Mouse (Mus musculus): Measurements from ENCODE around the gene Hba-x. TPM values are rescaled to one million over a fixed set of nuclear protein-coding genes. Genes with fewer than 3 reads are reported as not detected.

Hba-x gene
- not detected for total RNA-seq (2022)

- no peak for DNase-seq
These were observed at the start of gene Hba-x for GRCm38 (mm10) chr11:32276347-32276746. Gene Hba-x, plus strand, starts transcription at chr11:32276400.

DNA sequence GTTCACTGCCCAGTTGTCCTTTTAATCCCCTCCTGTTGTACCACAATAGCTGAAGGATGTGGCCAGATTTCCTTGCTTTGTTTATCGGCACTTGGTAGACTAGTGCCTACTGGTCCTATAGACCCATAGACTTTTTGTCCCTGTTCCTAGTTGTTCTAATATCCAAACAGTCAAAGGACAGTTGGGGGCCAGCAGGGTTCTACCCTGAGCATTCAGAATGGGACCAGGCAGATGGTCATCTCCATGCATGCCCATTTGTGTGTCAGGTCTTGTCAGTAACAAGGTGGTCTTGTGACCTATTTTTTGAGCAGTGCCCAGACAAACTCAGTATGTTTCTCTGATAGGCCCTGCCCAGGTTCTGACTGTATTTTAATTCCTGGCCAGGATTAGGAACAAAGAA is 49.2 kb upstream of the Hba-x start:
- DNase-seq, result no peak

GRCm38 (mm10) chr11:32227555-32227954 is 48.6 kb upstream of the Hba-x start:
- no peak for DNase-seq

DNA sequence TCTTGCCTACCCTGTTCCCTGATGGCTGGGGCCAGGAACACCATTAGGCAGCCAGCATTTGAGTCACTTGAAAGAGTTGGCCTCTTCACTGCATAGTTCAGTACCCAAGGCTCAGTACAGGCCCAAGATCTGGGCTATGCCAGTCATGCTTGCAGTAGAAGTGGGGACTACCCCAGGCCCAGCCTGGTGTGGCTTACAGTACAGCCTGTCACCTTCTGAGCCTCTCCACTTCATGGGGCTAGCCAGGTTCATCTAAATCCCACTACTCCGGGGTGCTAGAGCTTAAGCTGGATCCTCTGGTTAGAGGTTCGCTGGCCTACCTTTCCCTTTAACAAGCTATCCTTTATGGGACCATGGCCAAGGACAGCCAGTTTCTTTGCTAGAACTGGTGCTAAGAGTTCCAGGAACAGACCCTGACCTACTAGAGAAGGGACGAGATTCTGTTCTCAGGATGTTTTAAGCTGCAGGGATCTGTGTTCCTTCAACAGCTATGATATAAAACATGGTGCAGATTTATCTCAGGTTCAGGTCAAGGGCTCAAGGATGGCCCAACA is 47.8 kb upstream of the Hba-x start:
- DNase-seq, result no peak

GRCm38 (mm10) chr11:32230220-32230619 is 46.0 kb upstream of the Hba-x start:
- DNase-seq, result no peak

DNA sequence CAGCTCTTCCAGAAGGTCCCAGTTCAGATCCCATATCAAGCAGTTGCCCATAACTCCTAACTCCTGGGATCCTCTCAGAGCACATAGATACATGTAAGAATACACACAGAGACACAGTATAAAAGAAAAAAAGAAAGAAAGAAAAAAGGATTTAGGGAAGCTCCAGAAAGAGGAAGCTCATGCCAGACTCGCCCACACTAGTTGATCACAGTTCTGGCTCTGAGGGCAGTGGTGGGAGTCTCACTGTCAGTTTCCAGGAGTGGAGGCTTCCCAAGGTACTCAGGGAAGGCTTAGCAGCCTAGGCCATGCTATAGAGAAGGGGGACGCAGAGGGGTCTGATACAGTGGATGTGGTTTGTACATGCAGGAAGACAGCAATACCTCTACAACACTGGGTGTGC is 45.1 kb upstream of the Hba-x start:
- DNase-seq, result no peak

GRCm38 (mm10) chr11:32232848-32233247 is 43.4 kb upstream of the Hba-x start:
- no peak for DNase-seq

DNA sequence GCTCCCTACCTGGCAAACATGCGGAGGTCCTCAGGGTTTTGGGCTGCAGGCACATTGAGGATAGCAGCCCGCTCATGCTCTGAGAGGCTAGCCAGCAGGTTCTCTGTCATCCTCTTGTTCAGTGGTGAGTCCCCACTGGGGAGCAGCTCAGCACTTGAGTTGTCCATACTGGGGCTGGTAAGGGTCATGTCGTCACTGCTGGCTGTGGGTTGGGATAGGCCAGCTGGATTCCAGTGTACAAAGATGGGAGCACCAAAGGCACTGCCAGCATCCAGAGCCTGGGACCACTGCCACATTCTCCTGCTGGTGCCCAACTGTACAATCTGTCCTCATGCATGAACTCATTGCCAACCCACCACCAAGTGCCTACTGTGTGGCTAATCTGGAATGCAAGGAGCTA is 42.3 kb upstream of the Hba-x start:
- no peak for DNase-seq

DNA sequence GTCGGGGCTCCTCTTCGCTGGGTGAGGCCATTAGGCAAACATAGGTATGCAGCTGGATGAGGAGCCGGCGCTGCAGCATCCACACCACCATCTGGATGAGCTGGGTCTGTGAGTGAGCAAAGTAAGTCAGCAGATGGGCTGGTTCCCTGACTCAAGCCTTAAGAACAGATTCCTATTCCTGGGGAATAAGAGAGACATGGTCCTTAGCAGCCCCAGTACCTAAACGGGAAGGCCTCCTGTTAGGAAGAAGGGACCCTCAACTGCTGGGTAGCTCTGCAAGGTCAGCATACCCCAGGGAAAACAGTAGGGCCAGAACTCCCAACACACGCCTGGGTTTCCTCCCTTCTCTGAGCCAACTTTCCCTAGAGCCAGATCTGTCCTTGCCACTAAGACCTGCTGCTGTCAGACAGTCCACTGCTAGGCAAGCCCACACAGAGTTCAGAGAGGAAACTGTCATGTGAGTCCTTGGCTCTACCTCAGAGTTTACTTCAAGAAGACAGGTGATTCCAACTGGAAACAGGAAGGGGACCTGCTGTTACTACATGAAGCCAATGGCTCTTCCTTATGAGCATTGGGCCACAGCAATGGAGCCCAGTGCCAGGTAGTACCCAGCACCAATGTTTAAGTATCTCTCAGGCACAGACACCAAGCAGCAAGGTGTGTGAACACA is 41.2 kb upstream of the Hba-x start:
- DNase-seq, result no peak

DNA sequence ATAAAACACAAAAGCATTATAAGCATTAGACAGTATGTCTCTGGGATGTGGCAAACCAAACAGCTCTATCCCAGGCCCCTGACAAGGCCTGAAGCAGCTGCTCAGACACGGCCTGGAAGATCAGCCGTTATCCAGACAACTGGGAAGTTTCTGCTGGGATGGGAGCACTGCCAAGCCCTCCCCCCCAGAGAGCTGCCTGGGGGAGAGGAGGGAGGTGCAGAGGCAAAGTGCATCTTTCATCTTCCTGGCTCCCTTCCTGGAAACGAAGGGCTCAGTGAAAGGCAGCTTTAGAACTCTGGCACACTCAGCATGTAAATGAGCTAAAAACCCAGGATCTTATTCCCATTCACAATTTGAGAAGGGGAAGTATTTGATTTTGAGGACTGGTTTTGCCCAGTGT is 40.6 kb upstream of the Hba-x start:
- DNase-seq, result peak; percentile 73

GRCm38 (mm10) chr11:32236132-32236531 is 40.1 kb upstream of the Hba-x start:
- DNase-seq, result no peak

- DNase-seq, result no peak
These were observed 39.3 kb upstream of the Hba-x start for GRCm38 (mm10) chr11:32236712-32237410.

GRCm38 (mm10) chr11:32237411-32237795 is 38.8 kb upstream of the Hba-x start:
- no peak for DNase-seq

GRCm38 (mm10) chr11:32238093-32238860 is 37.9 kb upstream of the Hba-x start:
- DNase-seq, result no peak

DNA sequence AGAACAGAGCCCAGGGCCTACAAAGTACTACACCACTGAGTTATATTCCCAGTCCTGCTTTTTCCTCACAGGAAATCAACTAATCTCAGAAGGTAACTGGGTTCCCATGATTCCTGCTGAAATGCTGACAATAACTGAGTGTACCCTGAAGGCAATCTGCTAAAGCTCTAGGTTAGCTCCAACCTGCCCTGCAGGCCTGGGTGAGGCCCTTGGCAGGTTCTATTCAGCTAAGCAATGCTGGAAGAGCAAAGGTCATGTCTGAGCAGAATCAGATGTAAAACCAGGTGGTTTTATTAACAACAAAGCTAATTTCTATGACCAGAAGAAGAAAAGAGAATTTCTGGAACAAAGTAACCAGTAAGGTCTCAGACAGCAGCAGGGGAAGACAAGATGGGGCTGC is 34.8 kb upstream of the Hba-x start:
- no peak for DNase-seq

GRCm38 (mm10) chr11:32242209-32242608 is 34.0 kb upstream of the Hba-x start:
- no peak for DNase-seq

DNA sequence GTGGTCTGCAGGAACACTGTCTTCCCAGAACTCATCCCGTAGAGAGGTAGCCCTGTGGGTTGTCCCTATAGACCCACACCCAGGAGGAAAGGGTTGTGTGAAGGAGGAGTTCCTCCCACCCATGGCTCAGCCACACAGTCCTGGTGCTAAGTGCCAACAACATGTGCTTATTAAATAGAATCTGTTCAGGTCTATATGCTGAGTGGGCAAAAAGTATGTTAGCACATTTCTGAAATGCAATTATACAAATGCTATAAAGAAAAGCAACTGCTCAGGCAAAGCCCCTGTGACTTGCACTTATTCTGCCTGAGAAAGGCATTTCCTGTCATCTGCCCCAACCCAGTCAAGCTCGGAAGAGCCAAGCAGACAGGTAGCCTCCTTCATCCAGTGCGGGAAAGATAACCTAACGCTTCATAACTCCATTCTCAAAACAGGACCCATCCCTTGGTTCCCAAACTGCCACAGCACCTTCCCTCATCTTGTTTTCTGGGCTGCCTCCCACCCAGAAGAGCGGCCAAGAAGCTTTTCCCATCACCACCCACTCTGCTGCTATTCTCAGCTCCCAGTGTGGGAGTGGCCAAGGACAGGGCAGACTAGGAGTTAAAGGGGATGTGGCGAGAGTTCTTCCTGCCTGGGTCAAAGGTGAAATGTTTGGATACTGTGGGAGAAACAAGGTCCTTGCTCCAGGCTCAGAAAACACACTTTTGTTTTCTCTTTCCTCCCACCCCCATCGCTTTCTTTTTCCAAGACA is 32.8 kb upstream of the Hba-x start:
- DNase-seq, result no peak

DNA sequence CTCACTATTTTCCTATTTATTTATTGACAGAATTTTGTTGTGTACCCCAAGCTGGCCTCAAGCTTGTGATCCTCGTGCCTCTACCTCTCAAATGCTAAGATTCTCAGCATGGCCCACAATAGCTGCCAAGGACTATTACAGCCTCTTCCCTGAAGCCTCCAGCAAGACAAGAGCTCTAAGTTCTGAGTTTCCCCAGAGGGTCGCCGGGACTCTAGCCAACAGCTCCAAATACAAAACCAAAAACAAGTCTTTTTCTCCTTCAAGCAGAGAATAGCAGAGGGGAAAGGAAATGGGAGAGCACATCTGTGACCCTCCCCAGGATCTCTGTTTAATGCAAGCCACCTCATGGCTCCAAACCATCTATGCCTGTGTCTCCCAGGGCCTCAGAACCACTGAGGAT is 32.1 kb upstream of the Hba-x start:
- no peak for DNase-seq

DNA sequence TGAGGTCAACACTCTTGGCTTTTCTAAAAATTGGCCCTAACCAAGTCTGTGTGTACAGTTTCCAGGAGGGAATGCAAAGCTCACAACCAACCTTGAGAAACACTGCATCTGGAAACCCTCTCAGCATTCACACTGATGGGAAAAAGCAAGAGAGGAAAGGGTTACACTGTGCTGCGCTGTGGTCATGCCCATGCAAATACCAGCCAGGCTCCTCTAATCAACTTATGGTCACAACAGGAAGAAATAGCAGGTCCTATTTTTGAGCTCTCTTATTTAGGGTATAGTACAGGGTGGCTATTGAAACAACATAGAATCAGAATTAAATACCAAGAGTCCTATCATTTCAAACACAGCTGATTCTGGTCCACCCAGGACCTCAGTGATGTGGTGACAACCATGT is 31.6 kb upstream of the Hba-x start:
- no peak for DNase-seq

DNA sequence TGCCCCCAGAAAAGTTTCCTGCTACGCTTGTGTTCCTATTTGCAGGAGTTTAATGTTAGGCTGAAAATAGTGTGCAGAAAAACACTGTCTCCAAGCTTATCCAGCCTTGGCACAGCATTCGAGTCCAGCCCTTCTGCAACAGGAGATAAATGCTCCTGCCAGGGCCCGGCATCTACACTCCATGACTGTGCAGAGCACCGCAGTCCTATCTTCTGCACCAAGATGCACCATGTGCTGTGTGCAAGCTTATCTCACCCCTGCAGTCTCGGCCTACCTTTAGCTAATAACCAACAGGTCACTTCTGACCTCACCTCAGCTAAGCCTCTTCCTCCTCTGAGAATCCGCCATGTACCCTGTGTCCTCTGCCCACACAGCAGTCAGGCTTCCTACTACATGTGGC is 30.6 kb upstream of the Hba-x start:
- no peak for DNase-seq

DNA sequence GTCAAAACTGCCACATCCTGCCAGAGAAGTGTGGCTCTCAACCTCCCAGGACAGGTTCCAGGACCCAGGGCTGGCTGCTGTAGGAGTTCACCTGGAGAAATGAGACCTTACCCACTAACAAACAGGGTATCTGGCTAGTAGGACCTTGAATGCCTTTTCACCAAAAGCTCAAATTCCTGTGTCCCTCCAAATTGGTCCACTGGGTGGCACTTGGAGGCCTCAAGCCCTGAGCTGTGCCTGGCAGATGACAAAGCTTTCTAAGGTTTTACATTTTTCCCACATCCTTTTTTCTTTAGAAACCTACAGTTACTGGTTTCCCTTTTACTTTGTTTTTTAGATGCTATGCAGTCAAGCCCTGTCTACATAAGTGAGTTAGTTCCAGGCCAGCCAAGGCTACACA is 29.1 kb upstream of the Hba-x start:
- no peak for DNase-seq

DNA sequence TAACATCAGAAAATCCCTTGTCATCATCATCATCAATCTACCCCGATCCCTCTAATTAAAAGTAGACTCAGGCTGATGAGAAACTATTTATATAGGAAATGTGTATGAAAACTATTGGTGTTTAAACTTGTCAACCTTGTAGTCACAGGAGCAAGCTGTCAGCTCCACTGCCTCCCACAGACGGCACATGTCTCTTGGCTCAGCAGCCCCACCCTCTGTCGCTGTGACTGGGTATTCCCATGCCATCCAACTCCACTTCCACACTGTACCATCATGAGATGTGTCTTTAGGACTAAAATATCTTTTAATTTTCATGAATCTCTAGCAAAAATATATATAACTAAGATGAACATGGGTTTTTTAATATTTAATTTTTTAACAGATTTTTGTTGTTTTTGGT is 27.9 kb upstream of the Hba-x start:
- no peak for DNase-seq

All from adrenal gland, adult 8-10 months (tissue).